Mouse (Mus musculus) kidney, adult 2 months (tissue): Measurements from ENCODE around the gene Ythdc1.
"Not testable (repeated sequence)": the region's sequence is repeated elsewhere in the genome, so short reads cannot be mapped to it uniquely, and the experiment has no call there.

Experiments used
- CTCF ChIP-seq: fragments of 200-500 bp; conservative IDR thresholded peaks from 2 replicates; pipeline ENCODE4 v1.5.1; 2011; ENCODE audit warnings: low read depth, mild to moderate bottlenecking, control low read depth, low read length, moderate library complexity, mixed read lengths; ENCODE audit not compliant: insufficient read depth, insufficient read length
- POLR2A ChIP-seq: fragments of 200-500 bp; IDR thresholded peaks from one replicate; pipeline ENCODE4 v1.6.1; 2011; ENCODE audit warnings: low read depth, low read length, control low read depth

GRCm38 (mm10) chr5:86836378-86836777 lies 32.4 kb downstream of the Ythdc1 start:
- TF ChIP-seq POLR2A, CTCF: not testable (repeated sequence)
